Mouse (Mus musculus) v-Abl transformed pro-B cells (cell line): ENCODE measurements around the gene Speg.

Source experiments
- in situ Hi-C, 2 experiments: fragments of 400-800 bp; cut with MboI; formaldehyde crosslinking; loops; one replicate each; pipeline ENCODE4 v1.15.1; 2025; ENCODE audit not compliant: unreplicated experiment in 2 of 2

Speg gene

GRCm38 (mm10) chr1:75361750-75362149 is 13.3 kb upstream of the Speg start:
- in situ Hi-C loops = no loop called here

DNA sequence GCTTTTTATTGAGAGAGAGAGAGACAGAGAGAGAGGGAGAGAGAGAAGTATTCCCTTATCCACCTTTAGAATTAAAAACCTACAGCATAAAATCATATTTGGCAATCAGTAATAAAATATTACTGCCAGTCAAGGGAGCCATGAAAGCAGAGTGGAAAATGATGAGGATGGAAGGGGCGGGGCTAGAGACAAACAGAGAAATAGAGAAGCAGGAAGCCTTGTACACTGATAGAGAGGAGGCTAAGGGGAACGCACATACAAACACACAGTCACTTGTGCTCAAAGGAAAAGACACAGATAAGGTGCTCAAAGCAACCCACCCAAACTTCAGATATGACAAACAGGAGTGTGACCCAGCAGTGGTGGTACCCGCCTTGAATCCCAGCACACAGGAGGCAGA is 11.2 kb upstream of the Speg start:
- in situ Hi-C loops = no loop called here

- in situ Hi-C loops = no loop called here
These were observed 9.5 kb upstream of the Speg start for GRCm38 (mm10) chr1:75365510-75366137.

GRCm38 (mm10) chr1:75369360-75369983 is 5.6 kb upstream of the Speg start:
- in situ Hi-C loops = no loop called here

DNA sequence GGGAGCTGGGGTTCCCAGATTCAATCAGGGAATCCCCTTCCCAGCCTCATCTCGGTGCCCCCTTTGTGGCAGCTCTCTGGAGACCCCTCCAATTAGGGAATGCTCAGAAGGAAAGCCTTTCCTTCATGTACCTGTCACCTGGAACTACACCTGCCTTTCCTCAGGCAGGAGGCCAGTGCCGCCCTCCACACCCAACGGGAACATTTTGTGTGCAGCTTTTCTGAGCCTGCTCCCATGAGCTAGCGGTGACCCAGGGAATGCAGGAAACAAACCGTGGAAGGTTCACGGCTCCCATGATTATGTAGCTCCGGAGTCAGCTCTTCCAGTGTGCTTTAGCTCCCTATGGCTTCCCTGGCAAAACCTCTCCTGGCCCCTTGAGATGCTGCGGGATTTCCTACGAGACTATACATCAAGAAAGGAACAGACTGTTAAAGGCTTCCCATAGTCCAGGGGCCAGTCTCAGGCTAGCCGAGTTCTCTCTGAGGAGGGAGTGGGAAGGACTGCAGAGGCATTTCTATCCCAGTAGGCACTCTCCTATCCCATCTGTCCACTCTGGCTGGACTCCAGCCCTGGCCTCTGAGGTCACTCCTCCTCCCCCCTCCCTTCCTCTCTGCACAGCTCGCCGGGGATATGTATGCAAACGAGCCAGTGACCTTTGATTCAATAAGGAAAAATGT is 5.0 kb upstream of the Speg start:
- in situ Hi-C loops = no loop called here

- in situ Hi-C loops = no loop called here
These were observed 3.6 kb upstream of the Speg start for GRCm38 (mm10) chr1:75371317-75372095.

- in situ Hi-C loops = no loop called here
These were observed 2.6 kb upstream of the Speg start for GRCm38 (mm10) chr1:75372450-75372849.

GRCm38 (mm10) chr1:75373276-75373675 is 1.8 kb upstream of the Speg start:
- in situ Hi-C loops = no loop called here

DNA sequence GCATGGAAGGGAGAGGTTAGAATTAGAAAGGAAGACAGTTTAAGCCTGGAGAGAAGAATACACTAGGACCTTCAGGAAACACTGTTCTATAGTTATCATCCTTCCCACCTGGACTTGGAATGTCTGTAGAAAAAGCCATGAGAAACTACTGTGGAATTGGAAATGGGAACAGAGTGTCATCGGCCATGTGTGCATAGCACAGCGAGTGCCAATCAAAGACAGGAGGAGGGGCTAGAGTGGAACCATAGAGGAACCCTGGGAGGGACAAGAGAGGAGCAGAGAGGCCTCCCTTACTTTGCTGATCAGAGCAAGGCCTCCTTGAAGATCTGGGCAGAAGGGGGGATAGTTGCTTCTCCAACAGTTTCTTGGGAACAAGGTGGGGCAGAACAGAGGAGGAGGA is 4.1 kb downstream of the Speg start:
- in situ Hi-C loops = no loop called here

DNA sequence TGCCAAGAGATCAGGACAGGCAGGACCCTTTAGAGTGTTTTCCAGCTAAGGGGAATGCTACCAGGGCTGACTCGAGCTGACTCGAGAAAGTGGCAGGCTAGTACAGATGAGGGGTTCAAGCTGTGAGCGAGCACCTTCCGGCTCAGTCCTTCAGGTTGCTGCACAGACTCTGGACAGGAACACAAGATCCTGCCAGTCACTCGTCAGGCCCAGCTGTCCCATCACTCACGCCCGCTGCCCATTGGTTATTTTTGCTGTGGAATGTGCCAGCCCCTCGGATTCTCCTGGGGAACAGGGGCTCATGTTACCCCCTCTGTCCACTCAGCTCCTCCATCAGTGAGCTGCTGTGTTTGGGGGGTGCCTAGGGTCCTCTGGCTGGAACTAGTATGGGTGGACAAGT is 4.8 kb downstream of the Speg start:
- in situ Hi-C loops = no loop called here

DNA sequence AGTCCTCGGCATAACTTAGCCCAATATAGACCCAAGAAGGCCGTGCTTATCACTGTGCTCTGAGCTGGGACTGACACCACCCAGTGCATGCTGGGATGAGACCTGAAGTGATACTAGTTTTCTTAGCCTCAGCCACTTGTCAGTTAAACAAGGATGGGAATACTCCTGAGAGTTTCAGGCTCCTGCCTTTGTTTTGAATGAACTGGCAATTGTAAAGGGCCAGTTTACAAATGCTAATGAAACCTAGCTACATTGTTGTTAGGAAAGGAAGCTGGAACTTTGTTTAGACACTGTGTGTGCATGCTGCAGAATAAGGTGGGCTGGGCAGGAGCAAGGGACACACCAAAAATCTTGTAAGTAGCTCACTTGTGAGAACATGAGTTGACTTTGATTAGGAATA is 5.9 kb downstream of the Speg start:
- in situ Hi-C loops = no loop called here

- in situ Hi-C loops = no loop called here
These were observed 6.6 kb downstream of the Speg start for GRCm38 (mm10) chr1:75381482-75382355.

GRCm38 (mm10) chr1:75382356-75383071 is 7.4 kb downstream of the Speg start:
- in situ Hi-C loops = no loop called here

GRCm38 (mm10) chr1:75384470-75385141 is 9.5 kb downstream of the Speg start:
- in situ Hi-C loops = no loop called here

- in situ Hi-C loops = no loop called here
These were observed 10.1 kb downstream of the Speg start for GRCm38 (mm10) chr1:75385142-75385730.

- in situ Hi-C loops = no loop called here
These were observed 11.1 kb downstream of the Speg start for GRCm38 (mm10) chr1:75386149-75386548.

GRCm38 (mm10) chr1:75387469-75387928 is 12.4 kb downstream of the Speg start:
- in situ Hi-C loops = no loop called here
